Mouse (Mus musculus) kidney, postnatal 4 days (tissue): ENCODE results near the gene Bdp1.

Experiments
- DNase-seq, 2 experiments: peaks; one replicate each; pipeline ENCODE4 v3.0.0; 2021; ENCODE audit warnings: mixed read lengths in 2 of 2

Gene Bdp1

GRCm38 (mm10) chr13:99999078-99999477 is 104.8 kb downstream of the Bdp1 start:
- DNase-seq = no peak

GRCm38 (mm10) chr13:99998099-99998498 is 105.8 kb downstream of the Bdp1 start:
- no peak for DNase-seq

GRCm38 (mm10) chr13:99989592-99989991 is 114.3 kb downstream of the Bdp1 start:
- DNase-seq = no peak

GRCm38 (mm10) chr13:99983320-99983719 is 120.5 kb downstream of the Bdp1 start:
- DNase-seq = no peak

GRCm38 (mm10) chr13:99979406-99979805 is 124.5 kb downstream of the Bdp1 start:
- DNase-seq = no peak

GRCm38 (mm10) chr13:99970089-99970488 is 133.8 kb downstream of the Bdp1 start:
- DNase-seq = no peak
